Mouse (Mus musculus) cortical plate, adult 2 months (tissue): ENCODE results near the gene Txnip.

Source experiments
- CTCF ChIP-seq: fragments of 200-500 bp; IDR thresholded peaks from 2 replicates; pipeline ENCODE4 v1.5.1; 2011; ENCODE audit warnings: mild to moderate bottlenecking, control low read depth, low read length; ENCODE audit not compliant: insufficient read depth; ENCODE audit errors: extremely low read depth
- POLR2A ChIP-seq: fragments of 200-500 bp; IDR thresholded peaks from 2 replicates; pipeline ENCODE4 v1.6.1; 2011; ENCODE audit warnings: mild to moderate bottlenecking, low read length, control low read depth; ENCODE audit not compliant: insufficient read depth; ENCODE audit errors: extremely low read depth

- TF ChIP-seq CTCF, result no peak
- no peak for TF ChIP-seq POLR2A
These were observed 1.6 kb upstream of the Txnip start for GRCm38 (mm10) chr3:96555999-96556614.
